7 mouse cellular contexts compared by ENCODE assay signal in genomic region chr1:58112880-58113279, GRCm38 (mm10). TPM values are rescaled to one million over a fixed set of nuclear protein-coding genes. Genes with fewer than 3 reads are reported as not detected.
DNase-seq lines count a peak whose midpoint lies in the region; ATAC-seq lines count a peak whose summit lies in the region.

Gene Aox3 (plus strand): TSS chr1:58113130.

- no peaks in the 10 kb centered on the region for H3K36me3 ChIP-seq in intestine, embryonic 15.5 days
- H3K36me3 ChIP-seq in midbrain, embryonic 11.5 days (ENCODE audit: control insufficient read depth, insufficient read depth, low read length): no peaks in the 10 kb centered on the region

- no peak within 1 kb of the TSS for H3K4me3 ChIP-seq in intestine, embryonic 15.5 days (replicated peaks)
- H3K4me3 ChIP-seq in midbrain, embryonic 11.5 days (ENCODE audit: low read depth, low read length): no peak within 1 kb of the TSS

- no peak within 1 kb of the TSS for H3K27ac ChIP-seq in intestine, embryonic 15.5 days
- no peak within 1 kb of the TSS for H3K27ac ChIP-seq in midbrain, embryonic 11.5 days (ENCODE audit: low read depth, low read length)

- no peak within 1 kb of the TSS for H3K9ac ChIP-seq in intestine, embryonic 15.5 days
- H3K9ac ChIP-seq in midbrain, embryonic 11.5 days (ENCODE audit: low read length): no peak within 1 kb of the TSS

- intact Hi-C loops in gastrocnemius, postnatal 36 days (cut with DNase I): no loop called here
- intact Hi-C loops in left cerebral cortex, postnatal 14 days (cut with DNase I): loop anchor here (10.0 kb wide), 1 partner anchor 688 kb away; no protein-coding TSS in a partner anchor

- H3K27me3 ChIP-seq in intestine, embryonic 15.5 days (replicated peaks): no peaks in the 10 kb centered on the region
- no peaks in the 10 kb centered on the region for H3K27me3 ChIP-seq in midbrain, embryonic 11.5 days (ENCODE audit: control insufficient read depth, insufficient read depth, low read length)

- peak within 1 kb of the TSS; percentile 32; the same call in 1 of the 2 replicates for H3K4me2 ChIP-seq in intestine, embryonic 15.5 days (replicated peaks)
- no peak within 1 kb of the TSS for H3K4me2 ChIP-seq in midbrain, embryonic 11.5 days

- no peaks in the 10 kb centered on the region for H3K9me3 ChIP-seq in intestine, embryonic 15.5 days
- no peaks in the 10 kb centered on the region for H3K9me3 ChIP-seq in midbrain, embryonic 11.5 days (ENCODE audit: control insufficient read depth, low read length)

- 16% methylated on average over 11 of the region's 11 CpGs for WGBS in intestine, embryonic 15.5 days
- WGBS in midbrain, embryonic 11.5 days: 15% methylated on average over 11 of the region's 11 CpGs

- no peaks in the 10 kb centered on the region for H3K4me1 ChIP-seq in intestine, embryonic 15.5 days (replicated peaks)
- no peaks in the 10 kb centered on the region for H3K4me1 ChIP-seq in midbrain, embryonic 11.5 days (ENCODE audit: control insufficient read depth, insufficient read depth, low read length)

- peak; percentile 88 for DNase-seq in adrenal gland, postnatal 10 days
- peak; percentile 89 for DNase-seq in embryo, embryonic 10.5 days (ENCODE audit: low spot score)
- DNase-seq in gastrocnemius, postnatal 36 days: peak; percentile 67 to 75
- DNase-seq in left cerebral cortex, postnatal 14 days (ENCODE audit: low spot score in 2 of 2): peak; percentile 80 to 81
- DNase-seq in midbrain, embryonic 11.5 days (ENCODE audit: low spot score, missing footprints): peak; percentile 96
- peak; percentile 56 for DNase-seq in skeletal muscle tissue, adult 2 months (ENCODE audit: low read depth, low spot score)

- peak; percentile 41; the same call in 1 of the 2 replicates for ATAC-seq in intestine, embryonic 15.5 days
- ATAC-seq in midbrain, embryonic 11.5 days (ENCODE audit: low FRiP score): peak; percentile 64

RNA-seq across cellular contexts. Expression of gene Aox3, which starts in this region (rescaled TPM):
- total RNA-seq in adrenal gland, postnatal 10 days (2021): 1 to 10 TPM; 5.5 to 9.2 TPM
- total RNA-seq in gastrocnemius, postnatal 36 days (2021): under 1 TPM; 0.12 to 0.15 TPM
- 0.52 and 0.82 TPM in 2 replicates for polyA plus RNA-seq in intestine, embryonic 15.5 days (2015; fragmentation: Nextera tagmentation; extraction: Ambion mirVana)
- 1 to 10 TPM; 2.3 to 2.5 TPM for total RNA-seq in left cerebral cortex, postnatal 14 days (2021)
- polyA plus RNA-seq in midbrain, embryonic 11.5 days (2014; fragmentation: Nextera tagmentation; extraction: Ambion mirVana): 0.07 and 0.08 TPM in 2 replicates

Comparison
In these comparisons a context has a peak if more than half of its experiments do, and no peak if none do; other contexts are left out.
1. Peak in DNase-seq in gastrocnemius, postnatal 36 days; RNA of the gene not detected or under 1 TPM.
2. Peak in ATAC-seq and H3K4me2 ChIP-seq in intestine, embryonic 15.5 days; RNA of the gene not detected or under 1 TPM.
3. Peak in DNase-seq and ATAC-seq in midbrain, embryonic 11.5 days; RNA of the gene not detected or under 1 TPM.